Mouse (Mus musculus) heart, adult 2 months (tissue): ENCODE data around the gene Zfp423.

Experiments used
- CTCF ChIP-seq: fragments of 200-600 bp; IDR thresholded peaks from 2 replicates; pipeline ENCODE4 v1.8.1; 2022; ENCODE audit warnings: antibody characterized with exemption, mild to moderate bottlenecking, moderate library complexity
- EP300 ChIP-seq: fragments of 200-500 bp; IDR thresholded peaks from 2 replicates; pipeline ENCODE4 v1.6.1; 2011; ENCODE audit warnings: low read depth, low read length, control low read depth; ENCODE audit not compliant: insufficient read depth
- POLR2A ChIP-seq: fragments of 200-500 bp; IDR thresholded peaks from 2 replicates; pipeline ENCODE4 v1.6.1; 2011; ENCODE audit warnings: mild to moderate bottlenecking, low read depth, low read length, control low read depth; ENCODE audit not compliant: insufficient read depth

- TF ChIP-seq POLR2A (no peak), CTCF (no peak), EP300 (no peak)
Observed at GRCm38 (mm10) chr8:87686986-87687698, 272.3 kb downstream of the Zfp423 start.
